Mouse (Mus musculus) ES-Bruce4 (cell line): Measurements from ENCODE around the gene Gm10203.

Experiments used
- CTCF ChIP-seq: IDR thresholded peaks from one replicate; pipeline ENCODE4 v1.8.1; 2011; ENCODE audit warnings: low read depth, low read length
- EP300 ChIP-seq: IDR thresholded peaks from 2 replicates; pipeline ENCODE4 v1.6.1; 2011; ENCODE audit warnings: low read depth, low read length; ENCODE audit not compliant: insufficient read depth
- POLR2A ChIP-seq: IDR thresholded peaks from one replicate; pipeline ENCODE4 v1.8.1; 2011; ENCODE audit warnings: low read length; ENCODE audit not compliant: insufficient read depth

DNA sequence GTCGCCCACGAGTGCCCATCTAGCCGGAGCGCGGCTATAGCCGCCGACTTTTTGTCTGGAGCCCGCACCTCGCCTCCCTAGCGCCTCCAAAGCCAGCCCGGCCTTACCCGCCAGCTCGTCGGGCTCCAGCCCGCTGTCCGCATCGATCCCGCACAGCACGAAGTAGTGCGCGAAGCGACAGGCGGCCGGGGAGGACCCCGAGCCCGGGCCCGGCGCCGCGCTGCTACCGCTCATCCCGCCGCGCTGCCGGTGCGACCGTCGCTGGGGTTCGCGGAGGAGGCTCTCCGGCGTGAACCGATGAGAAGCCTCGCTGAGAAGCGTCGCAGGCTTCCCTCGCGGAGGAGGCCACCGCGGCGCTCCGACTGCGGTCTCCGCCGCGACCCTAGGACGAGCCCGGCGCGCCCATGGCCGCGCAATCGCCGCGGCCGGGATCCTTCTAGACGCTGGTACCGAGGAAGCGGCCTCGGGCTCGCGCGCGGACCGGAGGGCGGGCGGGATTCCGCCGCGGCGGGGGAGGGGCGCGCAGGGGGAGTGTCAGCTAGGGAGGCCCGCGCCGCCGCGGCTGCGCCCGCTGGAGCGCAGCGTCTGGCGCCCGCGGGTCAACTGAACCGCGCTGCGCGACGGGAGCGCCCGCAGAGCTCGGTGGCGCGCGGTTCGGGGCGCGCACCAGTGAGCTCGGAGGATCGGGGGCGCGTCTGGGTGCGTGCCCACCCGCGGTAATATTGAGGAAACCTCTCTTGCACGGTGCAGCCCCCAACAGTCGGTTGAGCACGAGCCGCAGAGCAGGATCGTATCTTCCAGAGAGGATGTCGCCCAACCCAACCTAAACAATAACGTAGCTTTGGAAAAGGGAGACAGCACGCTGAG, 28.7 kb upstream of the Gm10203 start, which contains the start of gene Dennd5b:
- TF ChIP-seq EP300 (no peak), CTCF (no peak), POLR2A (no peak)
